In the genomic region with DNA sequence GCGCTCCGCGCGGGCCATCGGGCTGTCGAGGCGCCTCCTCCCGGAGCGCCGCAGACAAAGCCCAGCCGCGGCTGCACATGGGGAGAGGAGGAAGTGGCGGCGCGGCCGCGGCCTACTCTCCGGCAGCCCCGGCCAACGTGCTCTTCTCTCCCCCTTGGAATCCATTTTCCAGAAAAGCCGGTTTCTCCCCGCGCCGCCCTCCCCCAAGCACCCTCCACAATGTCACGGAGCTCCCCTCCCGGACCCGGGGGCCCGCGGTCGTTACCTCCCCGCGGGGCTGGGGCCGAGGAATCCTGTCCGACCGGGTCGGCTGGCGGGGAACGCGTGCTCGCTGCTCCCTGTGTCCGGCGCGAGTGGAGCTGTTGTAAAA, we compare ENCODE assay signal across 8 mouse cellular contexts. TPM values are rescaled to one million over a fixed set of nuclear protein-coding genes. Genes with fewer than 3 reads are reported as not detected.
DNase-seq lines count a peak whose midpoint lies in the region; ATAC-seq and TF ChIP-seq lines count a peak whose summit lies in the region.

No protein-coding gene starts in this region.

- peak overlapping the region; percentile 89 for H3K27ac ChIP-seq in bone marrow macrophage, adult 2 months (ENCODE audit: insufficient read depth, low read depth, low read length)
- H3K27ac ChIP-seq in gastrocnemius, adult 2 months: peak overlapping the region; percentile 99
- peak overlapping the region; percentile 97 for H3K27ac ChIP-seq in limb, embryonic 15.5 days

- peaks cover 46% of the 10 kb centered on the region for H3K79me2 ChIP-seq in myocyte (ENCODE audit: control insufficient read depth, insufficient read depth)

- H3K4me2 ChIP-seq in limb, embryonic 15.5 days: peak overlapping the region; percentile 59
- H3K4me2 ChIP-seq in myocyte (ENCODE audit: low read depth): no peak overlapping the region

- no peaks in the 10 kb centered on the region for H3K36me3 ChIP-seq in limb, embryonic 15.5 days
- peaks cover 27% of the 10 kb centered on the region for H3K36me3 ChIP-seq in myocyte (ENCODE audit: control insufficient read depth, insufficient read depth)

- ATAC-seq in limb, embryonic 15.5 days (ENCODE audit: insufficient number of reproducible peaks, low FRiP score, low TSS enrichment, low read depth): peak; percentile 4; the same call in 1 of the 2 replicates

- H3K4me1 ChIP-seq in bone marrow macrophage, adult 2 months (ENCODE audit: control insufficient read depth, insufficient read depth, low read length): peaks cover 11% of the 10 kb centered on the region
- H3K4me1 ChIP-seq in limb, embryonic 15.5 days: 0 out of 2 replicates have a peak, but pooled peaks cover 9% of the 10 kb centered on the region

- no peak for TF ChIP-seq POLR2A in bone marrow macrophage, adult 2 months (IDR thresholded peaks at IDR 0.05; ENCODE audit: borderline replicate concordance, low read depth, low read length)
- TF ChIP-seq POLR2A in myocyte (IDR thresholded peaks at IDR 0.05; ENCODE audit: insufficient read length, low read depth): no peak

- peak overlapping the region; percentile 76 for H3K9ac ChIP-seq in limb, embryonic 15.5 days

- H3K9me3 ChIP-seq in limb, embryonic 15.5 days: no peaks in the 10 kb centered on the region

- no peaks in the 10 kb centered on the region for H3K27me3 ChIP-seq in limb, embryonic 15.5 days
- no peaks in the 10 kb centered on the region for H3K27me3 ChIP-seq in myocyte (ENCODE audit: control insufficient read depth, insufficient read depth, insufficient read length)

- WGBS in limb, embryonic 15.5 days: 0% methylated on average over 28 of the region's 43 CpGs

- DNase-seq in cerebellum, adult 9-10 months: peak; percentile 64
- no peak for DNase-seq in cerebellum, adult 11-12 months
- no peak for DNase-seq in gastrocnemius, adult 2 months
- DNase-seq in kidney, adult 11 months: peak; percentile 54
- DNase-seq in thymus, adult 18-20 months: peak; percentile 36 to 50

- TF ChIP-seq CTCF in bone marrow macrophage, adult 2 months (IDR thresholded peaks at IDR 0.05; ENCODE audit: low read depth, low read length): no peak
- no peak for TF ChIP-seq CTCF in gastrocnemius, adult 2 months (IDR thresholded peaks at IDR 0.05)

- peak overlapping the region; percentile 95 for H3K4me3 ChIP-seq in bone marrow macrophage, adult 2 months (ENCODE audit: insufficient read depth, low read length)
- H3K4me3 ChIP-seq in gastrocnemius, adult 2 months: peak overlapping the region; percentile 96
- peak overlapping the region; percentile 99 for H3K4me3 ChIP-seq in limb, embryonic 15.5 days
- peak overlapping the region; percentile 80 for H3K4me3 ChIP-seq in myocyte

- intact Hi-C loops in gastrocnemius, adult 2 months (cut with DNase I): loop anchor here (2.0 to 5.0 kb wide), 2 partner anchors 44 to 65 kb away; partner anchors contain the start of gene Snx14

- peak overlapping the region; percentile 97 for H3ac ChIP-seq in myocyte (ENCODE audit: control insufficient read depth, insufficient read length)

TF ChIP-seq in myocyte, 11 proteins besides CTCF, POLR2A, EP300 and RAD21:
- TF ChIP-seq MYOG (IDR thresholded peaks at IDR 0.05; ENCODE audit: control insufficient read depth in 1 of 3, insufficient read depth in 1 of 3, insufficient read length in 2 of 3, low read depth in 2 of 3) (no peak), REST (IDR thresholded peaks at IDR 0.05; ENCODE audit: insufficient read depth, insufficient read length) (no peak), USF1 (IDR thresholded peaks at IDR 0.05; ENCODE audit: low read depth) (no peak)

RNA-seq across cellular contexts. Expression of gene Syncrip, which starts 0.6 kb away (rescaled TPM):
- polyA plus RNA-seq in bone marrow macrophage, adult 2 months (2012; ENCODE audit: insufficient read depth, insufficient read length, missing spikeins): 87.7 and 105 TPM in 2 replicates
- 10 to 100 TPM; 59.4 to 65.0 TPM for total RNA-seq in gastrocnemius, adult 2 months (2021)
- polyA plus RNA-seq in limb, embryonic 15.5 days (2015; fragmentation: Nextera tagmentation; extraction: Ambion mirVana): 94.5 and 95.0 TPM in 2 replicates
- polyA plus RNA-seq in myocyte (2012; fragmentation: generic; extraction: Trizol): 41.8 TPM

RNA-seq across cellular contexts. Expression of gene Gm20537, which starts 25.4 kb away (rescaled TPM):
- polyA plus RNA-seq in bone marrow macrophage, adult 2 months (2012; ENCODE audit: insufficient read depth, insufficient read length, missing spikeins): 2.4 and 3.5 TPM in 2 replicates
- not detected for total RNA-seq in gastrocnemius, adult 2 months (2021)
- polyA plus RNA-seq in limb, embryonic 15.5 days (2015; fragmentation: Nextera tagmentation; extraction: Ambion mirVana): 0.61 TPM in 1 of 2 replicates, not detected in the other
- polyA plus RNA-seq in myocyte (2012; fragmentation: generic; extraction: Trizol): not detected

RNA-seq across cellular contexts. Expression of gene Snx14, which starts 43.0 kb away (rescaled TPM):
- polyA plus RNA-seq in bone marrow macrophage, adult 2 months (2012; ENCODE audit: insufficient read depth, insufficient read length, missing spikeins): 39.0 and 40.4 TPM in 2 replicates
- total RNA-seq in gastrocnemius, adult 2 months (2021): 10 to 100 TPM; 13.1 to 17.9 TPM
- 27.8 and 28.7 TPM in 2 replicates for polyA plus RNA-seq in limb, embryonic 15.5 days (2015; fragmentation: Nextera tagmentation; extraction: Ambion mirVana)
- polyA plus RNA-seq in myocyte (2012; fragmentation: generic; extraction: Trizol): 9.6 TPM

Comparison
In these comparisons a context has a peak if more than half of its experiments do, and no peak if none do; other contexts are left out.
1. DNase-seq: peak in cerebellum, adult 9-10 months (single experiment), kidney, adult 11 months (single experiment) and thymus, adult 18-20 months (2 of 2); none in cerebellum, adult 11-12 months (single experiment) and gastrocnemius, adult 2 months (single experiment).
2. Peak in every context shown above with its lines, with median percentiles within 50 percentile points of each other: H3K27ac ChIP-seq and H3K4me3 ChIP-seq.